Mouse (Mus musculus) adrenal gland (tissue): Measurements from ENCODE around the gene Igfbp7.

Experiments
- intact Hi-C: fragments of 180-260 bp; cut with DNase I; formaldehyde crosslinking; loops from one replicate; pipeline ENCODE4 v1.15.1; 2025

Igfbp7 gene

DNA sequence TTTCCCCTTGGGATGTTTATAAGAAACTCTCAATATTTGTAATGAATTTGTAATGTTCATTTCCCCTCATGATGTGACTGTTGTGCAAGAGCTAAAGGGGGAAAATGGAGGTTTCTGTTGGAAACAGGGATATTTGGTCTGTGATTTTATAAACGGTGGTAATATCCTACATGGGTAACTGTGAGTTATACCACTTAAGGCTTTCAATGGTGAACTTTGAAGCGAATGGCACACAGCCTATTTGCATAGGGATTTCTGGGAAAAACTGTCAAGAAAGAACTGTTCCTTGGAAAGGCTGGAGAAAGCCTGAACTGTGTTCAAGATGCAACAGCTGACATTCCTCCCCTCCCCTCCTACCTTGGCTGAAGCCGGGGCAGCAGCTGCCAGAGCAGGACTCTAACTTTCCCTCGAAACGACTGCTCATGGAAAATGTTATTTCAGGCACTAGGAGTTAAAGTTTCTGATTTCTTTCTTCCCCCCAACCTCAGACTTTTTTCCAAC lies 1.4 kb downstream of the Igfbp7 start:
- intact Hi-C loops: loop anchor here (5.0 kb wide), 1 partner anchor 54 kb away; no protein-coding TSS in a partner anchor

DNA sequence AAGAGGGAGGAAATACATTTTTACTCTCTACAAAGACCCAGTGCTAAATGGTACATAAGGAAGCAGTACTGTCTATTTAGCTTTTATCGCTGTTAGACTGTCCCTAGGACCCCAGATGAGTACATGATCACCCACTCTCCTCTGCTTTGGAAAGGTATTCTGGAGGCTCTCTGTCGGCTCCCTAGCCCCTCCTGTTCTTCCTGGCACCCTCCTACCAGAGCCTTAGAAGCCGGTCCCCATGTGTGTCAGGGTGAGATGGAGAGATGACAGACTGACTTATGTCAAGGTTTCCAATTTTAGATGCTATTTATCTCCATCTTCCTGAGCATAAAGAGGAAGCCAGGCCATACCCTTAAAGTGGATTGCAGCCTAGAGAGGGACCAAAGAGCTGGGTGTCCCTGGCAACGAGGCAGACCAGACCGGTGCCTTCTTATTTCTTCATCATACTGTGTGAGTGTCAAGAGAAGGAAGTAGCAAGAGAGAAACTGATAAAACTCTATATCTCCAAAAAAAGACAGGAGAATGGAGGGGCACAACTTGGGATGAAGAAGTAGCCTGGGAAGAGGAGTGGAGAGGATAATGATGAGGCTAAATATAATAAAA lies 2.3 kb downstream of the Igfbp7 start:
- intact Hi-C loops: loop anchor here (5.0 kb wide), 1 partner anchor 53 kb away; no protein-coding TSS in a partner anchor

DNA sequence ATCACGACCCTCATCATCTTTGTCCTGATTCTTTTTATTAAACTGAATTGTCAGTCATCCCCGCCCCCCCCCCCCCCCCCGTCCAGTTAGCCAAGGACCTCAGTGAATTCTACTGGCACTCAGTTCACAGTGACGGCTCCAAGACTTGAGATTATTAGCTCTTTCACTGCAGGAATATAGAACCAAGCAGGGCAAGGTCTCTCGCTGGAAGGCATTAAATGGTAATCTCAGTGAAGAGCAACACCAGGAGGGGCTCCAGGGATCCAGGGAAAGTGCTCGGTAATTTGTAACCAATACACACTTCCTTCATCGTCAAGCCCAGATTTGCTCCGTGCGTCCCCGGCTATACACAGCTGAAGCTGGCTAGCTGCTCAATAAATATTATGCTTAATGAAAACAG lies 2.9 kb downstream of the Igfbp7 start:
- intact Hi-C loops: loop anchor here (5.0 kb wide), 1 partner anchor 53 kb away; no protein-coding TSS in a partner anchor

DNA sequence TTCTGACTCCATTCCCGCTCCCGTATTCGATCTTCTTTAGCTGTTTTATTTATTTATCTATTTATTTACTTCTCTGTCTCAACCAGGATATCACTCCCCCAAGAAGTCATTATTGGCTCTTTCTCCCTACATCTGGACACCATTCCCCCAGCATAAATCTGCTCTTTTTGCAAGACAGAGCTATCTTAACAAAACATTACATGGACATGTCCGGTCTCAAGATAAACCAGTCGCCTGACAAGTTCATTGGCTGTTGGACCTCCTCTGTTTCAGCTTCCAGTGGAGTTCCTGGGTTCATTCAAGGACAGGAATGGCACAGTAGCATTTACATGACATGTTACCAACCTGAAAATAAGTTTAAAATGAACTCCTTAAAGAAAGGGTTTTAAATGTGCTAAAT lies 4.9 kb downstream of the Igfbp7 start:
- intact Hi-C loops: no loop called here

DNA sequence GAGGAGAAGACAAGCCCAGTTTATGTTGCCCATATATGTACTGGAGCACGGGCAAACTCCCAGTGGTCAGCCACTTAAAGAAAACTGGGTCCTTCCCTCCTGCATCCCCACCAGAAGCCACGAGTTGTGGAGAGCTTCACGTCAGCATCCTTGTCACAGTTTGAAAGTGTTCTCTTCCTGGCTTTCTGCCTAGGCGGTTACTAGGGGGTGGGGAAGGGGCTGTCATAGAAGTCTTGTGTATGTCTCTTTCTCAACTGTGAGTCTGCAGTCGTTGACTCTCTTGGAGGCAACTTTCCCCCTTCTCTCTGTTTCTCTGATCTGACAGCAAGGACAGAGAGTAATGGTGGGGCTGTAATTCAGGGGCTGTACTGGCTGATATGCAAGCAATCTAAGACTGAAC lies 5.7 kb downstream of the Igfbp7 start:
- intact Hi-C loops: no loop called here

DNA sequence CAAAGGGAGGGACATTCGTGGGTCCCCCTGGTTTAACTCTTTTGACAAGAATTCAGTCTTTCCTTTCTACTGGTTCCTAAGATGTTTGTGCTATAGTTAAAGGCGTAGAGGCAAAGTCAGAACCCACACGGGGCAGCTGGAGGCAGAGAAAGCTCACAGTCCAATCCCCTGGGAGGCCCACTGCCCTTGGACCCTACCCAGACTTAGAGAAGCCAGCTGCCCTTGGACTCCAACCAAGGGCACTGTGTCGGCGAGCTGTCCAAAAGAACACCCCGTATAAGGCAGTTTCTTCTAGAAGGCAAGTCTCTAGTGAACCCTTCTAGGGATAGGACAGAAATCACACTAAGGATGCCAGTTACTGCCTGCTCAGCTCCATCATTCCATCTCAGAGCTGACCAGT lies 7.0 kb downstream of the Igfbp7 start:
- intact Hi-C loops: no loop called here

DNA sequence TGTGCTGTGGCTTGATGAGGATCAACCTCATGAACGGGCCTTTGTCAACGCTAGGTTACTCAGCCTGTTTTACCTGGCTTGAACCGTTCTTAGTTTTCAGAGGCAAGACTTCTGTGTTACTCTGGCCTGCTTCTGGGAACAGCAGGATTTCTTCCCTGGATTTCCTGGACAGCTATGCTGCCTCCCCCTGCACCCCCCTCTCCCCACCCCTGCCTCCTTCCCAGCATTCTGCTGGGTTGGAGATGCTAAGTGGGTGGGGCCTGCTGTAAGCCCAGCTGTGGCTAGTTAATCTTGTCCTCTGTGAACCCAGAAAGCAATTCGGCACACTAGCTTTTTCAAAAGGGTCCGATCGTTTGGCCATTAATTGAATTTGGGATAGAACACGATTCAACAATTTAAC lies 7.7 kb downstream of the Igfbp7 start:
- intact Hi-C loops: no loop called here

DNA sequence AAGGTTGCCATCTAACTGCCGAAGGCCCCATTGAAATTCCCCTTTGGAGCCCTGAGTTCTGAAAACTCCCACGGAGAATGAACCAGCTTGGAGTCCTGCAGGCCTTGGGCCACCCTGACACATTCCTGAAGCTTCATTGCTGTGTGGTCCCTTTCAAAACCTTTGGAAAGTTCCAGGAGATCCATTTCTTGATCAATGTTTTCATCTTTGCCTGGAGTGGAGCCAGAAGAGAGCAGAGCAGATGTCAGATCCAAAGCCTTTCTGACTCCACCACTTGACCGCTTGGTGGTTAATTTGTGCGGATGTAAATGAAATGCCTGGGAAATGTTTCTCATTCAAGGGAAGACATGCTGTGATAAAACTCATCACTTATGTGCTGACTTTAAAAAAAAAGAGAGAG lies 8.8 kb downstream of the Igfbp7 start:
- intact Hi-C loops: no loop called here

DNA sequence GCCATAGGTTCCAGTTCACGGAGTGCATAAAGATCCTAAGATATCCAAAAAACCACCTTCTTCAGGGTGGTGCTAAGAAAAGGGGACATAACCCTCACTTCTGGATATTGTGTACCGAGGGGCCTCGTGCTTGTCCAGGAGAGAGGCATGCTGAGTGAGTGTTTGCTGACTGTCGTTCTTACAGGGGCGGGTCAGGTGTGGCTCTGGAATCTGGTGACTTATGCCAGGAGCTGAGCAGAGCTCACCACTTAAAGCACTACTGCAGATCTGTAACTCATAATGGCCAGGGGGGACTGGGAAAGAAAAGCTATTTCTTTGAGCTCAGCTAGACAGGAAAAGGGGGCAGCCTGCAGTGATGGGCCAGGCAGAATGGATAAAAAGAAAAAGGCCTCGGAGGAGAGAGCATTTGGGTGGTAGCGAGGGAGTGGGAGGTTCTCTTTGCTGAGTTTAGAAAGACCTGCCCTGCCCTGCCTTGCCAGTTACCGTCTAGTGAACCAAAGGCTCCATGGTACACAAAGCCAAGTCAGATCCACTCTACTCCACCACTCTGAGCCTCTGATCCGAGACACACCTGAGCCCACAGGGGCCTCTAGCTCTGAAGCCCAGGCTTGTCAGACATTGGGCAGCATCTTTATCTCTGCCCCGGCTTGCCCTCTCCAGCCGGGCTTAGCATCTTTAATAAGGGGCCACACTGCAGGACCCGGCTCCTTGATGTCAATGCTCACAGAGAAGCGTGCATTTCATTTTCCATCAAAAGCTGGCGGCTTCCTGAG lies 9.4 kb downstream of the Igfbp7 start:
- intact Hi-C loops: no loop called here

DNA sequence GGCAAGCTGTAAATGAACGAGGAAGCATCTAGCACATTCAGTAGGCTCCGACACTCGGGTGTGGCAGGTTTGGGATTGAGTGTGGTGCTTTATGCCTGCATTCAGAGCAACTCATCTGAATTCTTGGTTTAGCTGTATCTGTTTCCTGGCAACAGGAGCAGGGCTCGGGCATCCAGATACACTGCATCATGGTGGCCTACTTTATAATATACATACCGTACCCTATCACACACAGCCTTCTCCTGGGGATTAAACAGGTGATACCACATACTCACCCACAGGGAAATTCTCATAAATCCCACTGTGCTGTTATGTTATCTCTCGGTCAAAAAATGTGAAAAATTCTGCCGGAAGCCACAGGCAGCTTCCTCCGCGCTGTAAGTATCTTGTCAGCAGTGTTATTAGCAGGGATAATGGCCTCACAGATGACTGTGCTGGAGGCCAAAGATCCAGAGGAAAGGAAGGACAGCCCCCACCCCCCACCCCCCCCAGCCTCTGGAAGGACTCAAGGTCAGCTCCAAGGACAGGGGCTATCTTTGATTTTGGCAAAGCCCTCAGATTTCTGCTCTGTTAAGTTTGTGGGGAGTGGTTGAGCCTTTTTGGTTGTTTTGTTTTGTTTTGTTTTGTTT lies 13.7 kb downstream of the Igfbp7 start:
- intact Hi-C loops: no loop called here

DNA sequence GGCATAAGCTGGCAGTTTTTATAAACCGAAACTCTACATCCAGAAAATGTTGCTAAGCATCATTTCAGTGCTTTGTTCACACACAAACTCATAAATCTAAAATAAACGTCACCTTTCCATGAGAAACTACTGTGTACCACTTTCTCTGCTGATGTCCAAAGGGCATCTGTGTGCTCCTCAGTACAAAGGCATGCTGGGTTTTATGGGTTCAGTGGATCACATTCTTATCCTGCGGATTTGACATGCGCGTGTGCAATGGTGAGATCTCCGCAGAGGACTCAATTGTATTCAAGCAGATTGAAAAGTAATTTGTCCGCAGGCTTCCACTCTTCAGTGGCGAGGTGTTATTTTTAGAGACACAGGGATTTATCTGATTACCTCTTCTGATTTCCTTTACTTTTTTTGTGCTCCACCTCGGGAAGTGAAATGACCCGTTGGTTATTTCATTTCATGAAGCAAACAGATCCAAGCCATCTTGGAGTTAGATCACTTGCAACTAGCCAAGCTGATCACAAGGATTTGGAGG lies 14.7 kb downstream of the Igfbp7 start:
- intact Hi-C loops: no loop called here

DNA sequence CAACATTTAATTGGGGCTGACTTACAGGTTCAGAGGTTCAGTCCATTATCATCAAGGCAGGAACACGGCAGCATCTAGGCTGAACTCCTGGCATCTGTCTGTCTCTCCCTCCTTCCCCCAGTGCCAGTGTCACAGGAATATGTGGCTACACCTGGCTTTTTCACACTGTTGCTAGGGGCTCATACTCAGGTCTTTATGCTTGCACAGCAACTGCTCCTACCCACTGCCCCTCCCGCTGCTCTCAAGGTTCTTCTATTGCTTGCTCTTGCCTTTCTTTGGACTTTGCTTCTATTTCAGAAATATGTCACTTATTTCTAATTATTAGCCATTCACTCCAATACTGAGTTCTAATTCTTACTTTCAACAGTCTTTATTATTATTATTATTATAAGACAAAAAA lies 17.6 kb downstream of the Igfbp7 start:
- intact Hi-C loops: no loop called here

DNA sequence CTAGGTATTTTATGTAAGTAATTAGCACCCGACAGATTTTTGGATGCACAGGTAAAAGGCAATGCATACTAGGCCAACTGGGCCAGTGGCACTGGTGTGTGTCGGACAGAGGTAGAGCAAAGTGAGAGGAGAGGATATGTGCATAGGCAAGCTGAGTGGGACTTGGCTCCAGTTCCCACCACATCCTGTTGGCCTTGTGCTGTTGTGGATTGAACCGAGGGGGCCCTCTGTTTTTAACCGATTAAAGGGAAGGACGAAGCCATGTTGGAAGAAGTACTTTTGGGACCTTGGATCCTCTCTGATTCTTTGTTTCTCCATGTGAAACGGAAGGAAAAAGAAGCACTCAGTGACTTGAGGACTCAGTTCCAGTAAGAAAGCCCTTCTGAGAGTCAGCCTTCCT lies 19.5 kb downstream of the Igfbp7 start:
- intact Hi-C loops: no loop called here

DNA sequence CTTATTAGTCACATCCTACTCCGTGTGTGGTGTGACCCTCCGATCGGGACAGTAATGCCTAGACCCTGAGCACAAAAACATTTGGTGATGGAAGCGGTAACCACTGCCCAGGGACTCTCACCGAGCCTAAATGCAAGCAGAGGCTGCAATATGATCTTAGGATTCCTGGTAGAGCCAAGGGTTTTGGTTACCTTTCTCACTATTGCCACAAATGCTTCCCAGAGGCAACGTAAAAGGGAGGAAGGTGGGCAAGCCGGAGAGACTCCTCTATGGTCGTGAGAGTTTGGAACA lies 20.5 kb downstream of the Igfbp7 start:
- intact Hi-C loops: no loop called here

DNA sequence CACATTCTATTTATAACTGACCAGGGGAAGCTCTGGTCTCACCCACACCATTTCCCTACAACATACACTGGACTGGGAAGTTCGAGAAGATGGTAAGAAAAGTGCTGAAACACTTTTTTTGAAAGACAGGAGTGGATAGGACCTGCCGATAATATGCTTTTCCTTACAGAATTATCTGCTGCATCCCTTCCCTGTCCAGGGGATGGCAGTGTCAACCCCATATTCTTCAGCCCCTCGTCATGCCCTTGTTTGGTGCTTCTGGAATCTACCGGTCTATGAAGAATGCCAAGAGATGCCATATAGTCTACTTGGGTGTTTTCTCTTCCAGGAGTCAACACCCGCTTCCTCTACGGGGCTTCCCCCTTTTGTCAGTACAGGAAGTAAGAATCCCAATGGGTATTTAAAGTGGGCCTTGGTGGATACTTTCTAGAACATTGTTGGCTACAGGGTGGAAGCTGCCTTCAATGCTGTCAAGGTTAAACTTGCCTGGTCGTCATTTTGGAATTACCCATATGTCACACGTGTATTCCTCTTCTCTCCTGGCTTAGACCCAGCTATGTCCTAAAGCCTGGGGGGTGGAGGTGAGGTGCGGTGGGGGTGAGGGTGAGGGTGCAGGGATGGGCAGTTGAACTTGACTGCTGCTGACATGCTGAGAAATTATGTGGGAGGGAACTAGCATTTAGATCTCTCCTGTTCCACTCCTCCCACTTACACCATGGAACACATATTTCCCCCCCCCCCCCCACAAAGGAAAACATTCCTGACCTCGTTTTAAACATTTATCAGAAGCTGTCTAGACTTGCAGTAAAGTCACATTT lies 21.0 kb downstream of the Igfbp7 start:
- intact Hi-C loops: no loop called here

DNA sequence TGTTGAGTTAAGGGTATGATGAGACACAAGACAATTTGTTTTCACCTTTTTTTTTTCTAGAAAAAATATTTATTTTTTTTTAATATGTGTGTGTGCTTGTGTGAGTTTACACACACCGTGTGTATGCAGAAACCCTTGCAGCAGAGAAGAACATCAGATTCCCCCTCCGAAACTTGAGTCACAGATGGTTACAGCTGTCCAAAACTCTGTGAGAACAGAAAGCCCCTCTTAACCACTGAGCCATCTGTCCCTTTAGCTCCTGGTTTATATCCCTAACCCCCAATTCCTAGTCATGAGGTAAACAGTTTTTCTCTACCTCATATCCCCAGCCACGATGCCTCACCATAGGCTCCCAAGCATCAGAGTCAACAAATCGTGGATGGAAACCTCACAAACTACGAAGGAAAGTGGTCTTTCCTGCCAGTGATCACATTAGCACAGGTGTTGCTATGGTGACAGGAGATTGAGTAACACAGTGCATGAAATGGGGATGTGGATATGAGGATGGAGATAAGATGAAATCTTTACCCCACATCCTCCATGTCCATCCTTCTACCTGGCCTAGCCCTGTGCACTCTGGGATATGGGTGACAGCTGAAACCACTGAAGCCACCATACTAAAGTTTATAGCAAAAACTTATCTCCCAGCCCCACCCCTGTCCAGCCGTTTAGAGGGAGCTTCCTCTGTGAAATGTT lies 21.8 kb downstream of the Igfbp7 start:
- intact Hi-C loops: no loop called here

DNA sequence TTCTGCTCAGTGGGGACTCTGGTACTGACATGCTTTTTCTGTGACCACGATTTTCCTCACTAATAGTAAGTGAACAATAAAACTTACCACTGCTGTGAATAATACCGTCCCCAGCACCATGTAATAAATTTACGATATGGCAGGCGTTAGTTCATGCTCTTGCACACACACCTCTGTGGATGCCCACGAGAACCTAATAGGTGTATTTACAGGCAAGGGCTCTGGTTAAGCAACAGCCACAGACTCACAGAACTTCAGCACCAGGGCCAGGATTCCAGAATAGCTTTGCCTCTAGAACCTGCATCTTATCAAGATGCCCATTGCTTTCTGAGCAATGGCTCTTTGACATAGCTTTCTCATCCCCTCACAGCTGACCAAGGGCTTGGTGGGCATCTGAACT lies 22.6 kb downstream of the Igfbp7 start:
- intact Hi-C loops: no loop called here

DNA sequence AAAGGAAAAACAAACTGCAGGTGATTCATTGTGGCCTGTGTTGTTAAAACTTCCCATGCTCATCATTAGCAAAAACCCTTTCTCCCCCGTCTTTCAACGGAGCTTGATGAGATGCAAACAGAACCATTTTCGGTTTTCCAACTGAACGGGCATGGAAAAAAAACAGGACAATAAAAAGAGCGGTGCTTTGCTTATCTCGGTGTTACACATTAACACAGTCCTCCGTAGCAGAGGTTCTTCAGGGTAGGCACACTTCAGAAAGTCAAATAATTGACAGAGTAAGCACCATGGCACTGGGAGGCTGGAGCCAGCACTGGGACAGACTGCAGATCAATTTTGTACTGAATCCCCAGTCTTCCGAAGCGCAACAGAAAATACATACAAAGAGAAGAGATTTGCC lies 23.1 kb downstream of the Igfbp7 start:
- intact Hi-C loops: no loop called here

DNA sequence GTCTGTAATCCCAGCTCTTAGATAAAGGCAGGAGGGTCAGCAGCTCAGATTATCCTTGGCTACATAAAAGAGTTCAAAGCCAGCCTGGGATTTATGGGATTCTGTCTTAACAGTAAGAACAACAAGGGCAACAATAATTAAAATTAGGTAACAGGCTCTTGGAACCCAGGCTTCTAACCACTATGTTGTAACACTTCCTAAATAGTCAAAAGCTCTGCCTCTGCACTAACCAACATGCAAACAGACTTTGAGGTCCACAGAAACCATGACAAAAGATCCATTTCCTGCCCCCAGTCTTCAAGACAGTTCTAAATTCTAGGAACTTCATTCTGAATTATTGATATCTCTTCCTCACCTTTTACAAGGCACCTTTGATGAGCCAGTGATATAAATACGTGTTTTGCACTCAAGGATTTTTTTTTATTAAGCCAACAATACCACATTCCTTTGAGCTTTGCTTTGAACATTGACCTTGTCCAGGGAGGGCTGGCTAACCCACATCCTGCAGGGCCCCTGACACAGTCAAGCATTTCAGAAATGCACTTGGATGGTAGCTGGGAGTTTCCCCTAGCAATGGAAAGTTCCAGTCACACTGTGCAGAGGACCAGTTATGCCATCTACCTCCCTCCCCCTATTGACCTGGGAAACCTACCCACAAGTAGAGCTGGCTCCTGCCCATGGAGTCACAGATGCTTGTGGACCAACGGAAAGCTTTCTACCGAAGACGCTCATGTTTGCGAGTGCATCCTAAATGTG lies 23.9 kb downstream of the Igfbp7 start:
- intact Hi-C loops: no loop called here

DNA sequence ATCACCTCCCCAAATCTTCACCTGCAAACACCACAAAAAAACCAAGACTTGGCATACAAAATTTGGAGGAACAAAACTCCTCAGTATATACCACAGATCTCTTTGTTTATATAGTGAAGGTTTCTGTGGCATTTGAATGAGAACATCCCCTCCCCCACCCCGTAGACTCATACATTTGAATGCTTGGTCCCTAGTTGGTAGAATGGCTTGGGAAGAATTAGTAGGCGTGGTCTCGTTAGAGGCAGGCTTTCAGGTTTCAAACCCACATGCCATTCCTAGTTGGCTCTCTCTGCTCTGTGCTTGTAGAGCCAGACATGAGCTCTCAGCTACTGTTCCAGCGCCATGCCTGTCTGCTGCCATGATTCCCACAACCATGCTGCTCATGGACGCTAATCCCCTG lies 26.2 kb downstream of the Igfbp7 start:
- intact Hi-C loops: no loop called here
